Mouse (Mus musculus): ENCODE data around the gene Naa10. TPM values are rescaled to one million over a fixed set of nuclear protein-coding genes. Genes with fewer than 3 reads are reported as not detected.

Gene Naa10
- total RNA-seq (2017), result 130 and 136 TPM in 2 replicates

DNA sequence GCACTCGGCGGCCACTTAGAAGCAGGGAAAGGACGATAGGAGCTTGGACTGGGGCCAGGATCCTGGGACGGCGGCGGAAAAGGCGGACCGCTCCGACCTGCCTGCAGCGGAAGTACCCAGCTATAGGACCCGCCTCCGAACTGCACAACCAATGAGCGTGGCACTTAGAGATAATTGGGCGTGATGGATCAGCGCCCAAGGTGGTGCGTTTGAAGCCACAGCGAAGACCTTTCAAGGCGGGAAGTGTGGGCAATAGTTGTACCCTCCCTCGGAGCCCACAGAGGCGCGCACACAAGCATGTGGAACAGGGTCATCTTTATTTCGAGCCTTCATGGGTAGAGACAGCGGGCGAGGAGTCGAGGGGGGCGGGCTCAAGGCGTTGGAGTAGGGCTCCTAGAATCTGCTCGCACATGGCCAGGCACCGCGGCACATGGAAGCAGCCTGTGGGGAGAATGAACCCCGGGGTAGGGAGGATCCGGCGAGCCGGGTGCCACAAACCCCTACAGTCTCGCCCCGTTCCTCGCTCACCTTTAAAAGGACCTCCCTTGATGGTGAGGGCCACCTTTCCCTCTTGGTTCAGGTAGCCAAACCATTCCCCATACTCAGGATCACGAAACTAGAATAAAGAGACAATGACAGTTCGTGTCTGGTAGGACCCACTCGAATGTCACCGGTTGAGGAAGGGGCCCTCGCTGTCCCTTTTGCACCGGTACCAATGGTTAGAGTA lies at the start of gene Naa10, which contains the start of gene Arhgap4:
TSS of gene Naa10 (minus strand) at position 122 of the 727 bp plus-strand sequence.
TSS of gene Arhgap4 (minus strand) at position 48 of the 727 bp plus-strand sequence.
- peak; percentile 98 for ATAC-seq (replicated peaks in 1 of 2; ENCODE audit: insufficient read depth in 1 of 2, low FRiP score in 2 of 2, low TSS enrichment in 1 of 2, low read depth in 1 of 2, poor library complexity in 2 of 2, severe bottlenecking in 2 of 2)

DNA sequence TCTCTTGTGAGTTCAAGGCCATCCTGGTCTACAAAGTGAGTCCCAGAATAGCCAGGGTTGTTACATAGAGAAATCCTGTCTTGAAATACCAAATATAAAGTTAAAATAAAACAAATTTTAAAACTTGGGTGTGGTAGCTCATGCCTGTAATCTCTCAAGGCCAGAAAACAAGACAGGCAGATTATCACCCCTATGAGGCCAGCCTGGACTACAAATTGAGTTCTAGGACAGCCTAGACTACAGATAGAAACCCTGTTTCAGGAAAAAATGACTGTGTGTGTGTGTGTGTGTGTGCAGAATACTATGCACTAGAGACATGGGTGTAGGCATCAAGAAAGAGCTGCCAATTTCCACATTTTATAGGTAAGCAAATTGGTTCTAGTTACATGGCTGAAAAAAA lies 49.0 kb upstream of the Naa10 start:
- no peak for ATAC-seq (replicated peaks in 1 of 2; ENCODE audit: insufficient read depth in 1 of 2, low FRiP score in 2 of 2, low TSS enrichment in 1 of 2, low read depth in 1 of 2, poor library complexity in 2 of 2, severe bottlenecking in 2 of 2)

DNA sequence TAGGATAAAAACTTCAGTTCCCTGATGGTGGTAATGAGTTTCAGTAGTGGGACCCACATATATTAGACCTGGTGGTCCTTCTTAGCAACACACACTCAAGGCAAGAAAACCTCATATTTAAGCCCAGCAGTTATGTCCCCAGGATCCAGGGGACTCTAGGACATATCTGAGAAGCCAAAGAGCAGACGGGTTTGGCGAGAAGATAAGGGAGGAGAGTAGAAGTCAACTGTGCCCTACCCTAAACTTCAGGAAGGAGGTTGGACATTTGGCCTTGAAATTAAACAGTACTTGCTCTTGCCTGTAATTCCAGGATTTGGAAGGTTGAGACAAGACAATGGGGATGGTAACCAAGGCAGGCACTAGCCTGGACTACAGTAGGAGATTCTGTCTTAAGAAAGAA lies 48.0 kb upstream of the Naa10 start:
- ATAC-seq (replicated peaks in 1 of 2; ENCODE audit: insufficient read depth in 1 of 2, low FRiP score in 2 of 2, low TSS enrichment in 1 of 2, low read depth in 1 of 2, poor library complexity in 2 of 2, severe bottlenecking in 2 of 2), result no peak

DNA sequence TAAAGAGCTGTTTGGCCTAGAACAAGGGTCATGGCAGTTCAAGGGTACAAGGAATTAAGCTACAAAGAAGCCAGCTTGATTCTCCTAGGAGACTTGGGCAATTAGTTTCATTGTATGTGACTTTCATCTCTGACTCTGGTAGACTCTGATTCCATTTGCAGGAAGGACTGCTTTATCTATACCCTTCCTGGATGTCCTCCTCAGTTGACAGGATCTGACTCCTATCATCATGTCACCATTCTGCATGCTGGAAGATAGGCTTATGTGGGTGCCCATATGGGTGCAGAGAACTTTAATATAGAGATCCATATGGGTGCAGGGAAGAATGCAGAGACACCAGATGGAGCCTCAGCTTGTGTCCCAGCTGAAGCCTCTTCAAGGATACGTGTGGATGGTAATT lies 47.4 kb upstream of the Naa10 start:
- no peak for ATAC-seq (replicated peaks in 1 of 2; ENCODE audit: insufficient read depth in 1 of 2, low FRiP score in 2 of 2, low TSS enrichment in 1 of 2, low read depth in 1 of 2, poor library complexity in 2 of 2, severe bottlenecking in 2 of 2)

DNA sequence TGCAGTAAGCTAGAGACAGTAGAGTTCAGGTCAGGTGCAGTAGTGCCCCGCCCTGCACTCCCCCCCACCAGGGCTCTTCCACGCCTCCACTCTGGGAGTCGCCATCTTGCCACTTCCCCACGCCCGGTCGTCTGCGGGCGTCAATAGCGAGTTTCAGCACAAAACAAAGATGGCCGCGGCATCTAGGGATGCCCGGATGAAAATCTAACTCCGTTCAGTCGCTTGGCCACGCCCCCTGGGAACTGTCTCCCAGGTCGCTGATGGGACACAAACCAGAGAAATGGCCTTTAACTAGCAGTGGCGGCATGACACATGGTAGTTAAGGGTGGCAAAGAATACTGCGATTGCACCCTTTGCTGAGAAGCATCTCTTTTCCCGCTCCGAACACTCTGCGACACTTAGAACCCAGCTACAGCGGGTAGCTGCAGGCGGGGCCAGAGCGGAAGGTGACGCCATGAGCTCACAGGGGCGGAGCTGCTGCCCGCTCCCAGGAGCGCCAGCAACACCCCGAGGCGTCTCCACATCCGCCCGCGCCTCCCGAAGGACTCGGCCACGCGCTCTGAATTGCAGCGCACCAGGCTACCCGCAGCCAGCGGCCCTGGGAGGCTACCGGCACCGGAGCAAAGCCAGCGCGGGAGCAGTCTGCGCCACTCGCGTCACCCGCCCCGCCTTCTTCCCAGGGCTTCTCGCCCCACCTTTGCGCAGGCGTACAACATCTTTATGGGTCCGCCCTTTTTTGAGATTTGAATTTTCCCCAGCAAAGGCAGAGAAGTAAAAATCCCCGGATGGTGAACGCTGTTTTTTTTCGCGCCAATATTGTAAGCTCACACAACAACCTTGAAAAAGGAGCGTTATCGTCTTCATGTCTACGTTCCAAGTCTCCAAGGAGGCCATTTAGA lies 45.7 kb upstream of the Naa10 start:
- ATAC-seq (replicated peaks in 1 of 2; ENCODE audit: insufficient read depth in 1 of 2, low FRiP score in 2 of 2, low TSS enrichment in 1 of 2, low read depth in 1 of 2, poor library complexity in 2 of 2, severe bottlenecking in 2 of 2), result peak; percentile 63 to 73

DNA sequence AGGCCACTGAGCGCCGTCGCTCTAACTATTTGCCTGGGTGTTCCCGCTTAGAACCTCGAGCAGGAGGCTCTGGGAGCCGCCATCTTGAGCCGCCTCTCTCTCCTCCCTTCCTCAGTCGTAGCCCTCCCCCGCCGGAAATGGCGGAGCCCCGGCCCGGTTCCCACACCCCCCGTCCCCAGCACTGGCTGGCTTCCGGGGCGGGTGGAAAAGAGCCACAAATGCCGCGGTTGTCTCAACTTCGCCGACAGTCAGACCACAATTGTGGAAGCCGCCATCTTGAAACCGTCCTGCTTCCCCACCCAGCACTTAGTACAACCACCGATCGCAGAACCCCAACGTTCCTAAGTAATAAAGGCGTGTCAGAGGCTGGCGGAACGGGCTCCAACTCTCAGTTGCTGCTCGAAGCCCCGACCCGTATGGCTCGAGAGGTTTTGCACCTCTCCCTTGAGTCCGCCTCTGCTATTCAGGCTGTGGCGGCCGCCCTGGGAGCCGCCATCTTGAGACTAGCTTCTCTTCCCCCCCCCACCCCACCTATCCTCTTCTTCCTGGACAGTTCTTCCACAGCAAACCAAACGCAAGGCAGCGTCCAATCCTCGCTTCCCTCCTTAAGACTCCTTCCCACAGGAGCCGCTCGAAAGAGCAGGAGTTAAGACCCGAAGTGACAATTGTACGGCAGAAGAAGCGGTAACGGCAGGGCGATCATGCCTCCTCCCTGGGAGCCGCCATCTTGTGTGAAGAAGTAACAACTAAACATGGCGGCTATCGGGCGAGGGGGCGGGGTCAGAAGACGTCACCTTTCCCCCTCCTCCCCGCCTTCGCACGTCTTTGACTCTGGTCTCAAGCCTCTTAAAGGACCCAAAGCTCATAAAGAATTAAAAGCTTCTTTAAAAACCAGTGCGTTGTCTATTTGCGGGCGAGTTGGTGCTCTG lies 44.8 kb upstream of the Naa10 start, which contains the start of gene Hcfc1:
TSS of gene Hcfc1 (minus strand) at position 110 of the 929 bp plus-strand sequence.
- peak; percentile 38 to 57 for ATAC-seq (replicated peaks in 1 of 2; ENCODE audit: insufficient read depth in 1 of 2, low FRiP score in 2 of 2, low TSS enrichment in 1 of 2, low read depth in 1 of 2, poor library complexity in 2 of 2, severe bottlenecking in 2 of 2)

DNA sequence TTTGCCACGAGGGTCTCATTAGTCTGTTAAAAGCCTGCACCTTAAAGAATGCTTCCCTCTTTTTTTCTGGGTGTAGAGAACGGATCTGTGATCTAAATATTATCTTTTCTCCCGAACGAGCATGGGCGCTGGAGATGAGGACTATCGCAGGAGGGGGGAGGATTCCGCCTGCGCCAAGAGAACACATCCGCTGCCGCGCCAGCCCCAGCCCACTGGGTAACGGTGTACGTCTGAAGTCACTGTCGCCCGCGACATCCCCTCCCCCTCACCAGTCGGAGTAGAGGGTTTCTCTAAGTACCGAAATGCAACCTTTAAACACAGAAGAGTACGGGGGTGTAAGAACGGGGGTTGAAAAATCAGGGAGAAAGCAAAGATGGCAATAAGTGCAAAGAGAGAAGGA lies 43.6 kb upstream of the Naa10 start:
- ATAC-seq (replicated peaks in 1 of 2; ENCODE audit: insufficient read depth in 1 of 2, low FRiP score in 2 of 2, low TSS enrichment in 1 of 2, low read depth in 1 of 2, poor library complexity in 2 of 2, severe bottlenecking in 2 of 2), result no peak

DNA sequence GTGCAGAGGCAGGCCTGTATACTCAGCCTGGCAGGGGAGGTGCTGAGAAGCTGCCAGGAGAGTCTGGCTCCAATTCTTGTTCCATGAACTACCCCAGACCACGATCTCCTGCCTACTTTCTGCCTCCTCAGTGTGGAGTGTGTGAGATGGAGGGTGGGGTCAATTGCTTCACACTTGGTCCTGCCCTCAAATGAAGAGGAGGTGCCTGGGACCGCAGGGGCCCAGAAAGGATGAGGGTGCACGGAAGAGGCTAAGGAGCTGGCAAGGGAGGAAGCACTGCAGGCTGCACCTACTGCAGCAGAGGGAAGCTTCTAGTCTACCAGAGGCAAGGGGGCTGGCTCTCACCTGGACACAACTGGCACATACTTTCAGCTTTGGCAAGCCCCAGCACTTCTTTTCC lies 42.6 kb upstream of the Naa10 start:
- peak; percentile 50 to 56 for ATAC-seq (replicated peaks in 1 of 2; ENCODE audit: insufficient read depth in 1 of 2, low FRiP score in 2 of 2, low TSS enrichment in 1 of 2, low read depth in 1 of 2, poor library complexity in 2 of 2, severe bottlenecking in 2 of 2)

DNA sequence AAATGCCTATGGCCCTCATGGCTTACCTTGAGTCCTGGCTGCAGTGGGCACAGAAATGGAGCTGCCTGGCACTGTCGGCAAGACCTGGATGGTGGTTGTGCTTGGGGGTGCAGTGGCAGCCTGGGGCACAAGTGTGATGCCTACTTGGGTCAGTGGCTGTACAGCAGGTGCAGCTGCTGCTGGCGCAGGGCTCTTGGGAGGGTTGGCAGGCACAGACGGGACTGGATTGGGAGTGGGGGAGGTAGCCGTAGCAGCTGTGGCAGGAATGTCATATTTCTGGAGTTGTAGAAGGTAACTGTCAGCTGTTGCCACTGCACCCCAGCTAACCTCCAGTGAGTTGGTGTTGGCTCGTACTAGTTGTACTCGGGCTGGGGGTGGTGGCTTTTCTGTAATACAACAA lies 33.2 kb upstream of the Naa10 start:
- no peak for ATAC-seq (replicated peaks in 1 of 2; ENCODE audit: insufficient read depth in 1 of 2, low FRiP score in 2 of 2, low TSS enrichment in 1 of 2, low read depth in 1 of 2, poor library complexity in 2 of 2, severe bottlenecking in 2 of 2)

DNA sequence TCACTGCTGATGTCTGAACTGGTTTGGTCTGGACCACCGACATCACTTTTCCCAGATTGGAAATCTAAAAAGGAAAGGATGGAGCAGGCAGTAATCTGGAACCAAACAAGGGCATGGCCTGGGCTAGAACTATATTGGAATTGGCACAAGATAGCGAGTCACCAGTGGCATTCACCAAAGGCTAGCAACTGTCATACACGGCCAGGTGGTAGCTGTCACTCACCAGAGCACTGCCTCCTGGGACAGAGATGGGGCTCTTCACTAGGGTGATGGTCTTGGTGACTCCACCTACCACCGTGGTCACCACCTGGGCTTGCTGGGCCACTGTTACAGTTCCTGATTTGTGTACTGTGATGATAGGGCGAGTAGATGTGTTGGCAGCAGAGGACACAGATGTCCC lies 30.9 kb upstream of the Naa10 start:
- ATAC-seq (replicated peaks in 1 of 2; ENCODE audit: insufficient read depth in 1 of 2, low FRiP score in 2 of 2, low TSS enrichment in 1 of 2, low read depth in 1 of 2, poor library complexity in 2 of 2, severe bottlenecking in 2 of 2), result no peak

DNA sequence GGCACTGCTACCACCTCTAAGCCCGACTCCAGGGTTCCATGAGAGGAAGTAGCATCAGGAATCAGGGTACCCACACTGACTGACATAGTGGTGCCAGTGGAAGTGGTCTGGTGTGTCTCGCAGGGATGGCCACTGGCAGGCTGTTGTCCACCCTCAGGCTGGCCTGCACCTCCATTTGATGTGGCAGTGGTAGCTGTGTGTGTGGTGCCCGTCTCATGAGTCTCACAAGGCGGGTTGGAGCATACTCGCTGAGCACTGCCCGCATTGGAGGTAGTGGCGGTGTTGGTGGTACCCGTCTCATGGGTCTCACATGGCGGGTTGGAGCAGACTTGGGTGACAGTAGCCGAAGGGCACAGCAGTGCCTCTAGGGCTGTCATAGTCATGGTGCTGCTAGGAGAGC lies 27.6 kb upstream of the Naa10 start:
- ATAC-seq (replicated peaks in 1 of 2; ENCODE audit: insufficient read depth in 1 of 2, low FRiP score in 2 of 2, low TSS enrichment in 1 of 2, low read depth in 1 of 2, poor library complexity in 2 of 2, severe bottlenecking in 2 of 2), result no peak

DNA sequence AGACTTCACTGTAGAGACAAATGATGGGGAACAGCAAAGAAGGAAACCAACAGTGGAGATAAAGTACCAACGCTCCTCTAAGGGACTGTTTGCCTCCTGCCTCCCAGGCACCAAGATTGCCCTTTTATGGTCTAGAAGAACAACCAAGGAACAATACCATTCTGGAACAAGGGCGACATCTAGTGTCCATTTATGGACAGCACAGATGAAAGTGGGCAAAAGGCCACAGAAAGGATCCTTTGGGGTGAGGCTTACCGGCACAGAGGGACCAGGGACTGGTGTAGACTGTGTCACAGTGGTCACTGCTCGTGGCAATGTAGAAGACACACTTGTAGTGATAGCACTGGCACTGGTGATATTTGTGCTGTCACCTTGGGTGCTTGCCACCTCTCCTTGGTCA lies 26.9 kb upstream of the Naa10 start:
- ATAC-seq (replicated peaks in 1 of 2; ENCODE audit: insufficient read depth in 1 of 2, low FRiP score in 2 of 2, low TSS enrichment in 1 of 2, low read depth in 1 of 2, poor library complexity in 2 of 2, severe bottlenecking in 2 of 2), result peak in 1 of 2 experiments; percentile 76; a peak in 2 of 4 replicates

DNA sequence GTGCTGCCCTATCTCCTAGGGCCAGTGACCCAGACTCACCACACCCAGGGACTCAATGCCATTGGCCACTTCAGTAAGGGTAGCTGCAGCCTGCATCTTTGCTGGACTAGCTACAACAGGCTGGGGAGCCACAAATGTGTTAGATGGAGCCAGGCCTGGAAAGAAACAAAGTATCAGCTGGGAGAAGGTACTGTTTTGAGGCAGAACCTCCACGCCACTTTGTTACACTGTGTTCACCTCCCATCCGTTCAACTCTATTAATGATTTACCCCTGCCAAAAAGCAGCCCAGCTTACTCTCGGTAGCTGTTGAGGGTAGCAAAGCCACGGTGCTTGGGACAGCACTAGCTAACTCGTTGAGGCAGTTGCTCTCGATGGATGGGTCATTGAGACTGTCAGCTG lies 25.2 kb upstream of the Naa10 start:
- ATAC-seq (replicated peaks in 1 of 2; ENCODE audit: insufficient read depth in 1 of 2, low FRiP score in 2 of 2, low TSS enrichment in 1 of 2, low read depth in 1 of 2, poor library complexity in 2 of 2, severe bottlenecking in 2 of 2), result no peak

DNA sequence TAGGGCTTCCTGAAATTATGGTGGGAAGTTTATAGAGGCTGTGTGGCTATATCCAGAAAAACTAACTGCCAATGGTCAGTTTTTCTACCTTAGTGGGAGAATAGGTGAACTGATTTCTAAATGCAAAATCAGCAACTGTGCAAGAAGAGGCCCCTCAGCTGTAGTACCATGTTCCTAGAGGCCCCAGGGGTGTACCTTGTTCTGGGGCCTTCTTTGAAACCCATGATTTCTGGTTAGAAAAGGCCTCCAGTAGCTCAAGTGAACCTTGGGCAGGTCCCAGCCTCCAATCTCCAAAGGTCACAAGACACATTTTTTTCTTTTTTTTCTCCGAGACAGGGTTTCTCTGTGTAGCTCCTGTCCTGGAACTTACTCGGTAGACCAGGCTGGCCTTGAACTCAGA lies 20.6 kb upstream of the Naa10 start:
- ATAC-seq (replicated peaks in 1 of 2; ENCODE audit: insufficient read depth in 1 of 2, low FRiP score in 2 of 2, low TSS enrichment in 1 of 2, low read depth in 1 of 2, poor library complexity in 2 of 2, severe bottlenecking in 2 of 2), result no peak

DNA sequence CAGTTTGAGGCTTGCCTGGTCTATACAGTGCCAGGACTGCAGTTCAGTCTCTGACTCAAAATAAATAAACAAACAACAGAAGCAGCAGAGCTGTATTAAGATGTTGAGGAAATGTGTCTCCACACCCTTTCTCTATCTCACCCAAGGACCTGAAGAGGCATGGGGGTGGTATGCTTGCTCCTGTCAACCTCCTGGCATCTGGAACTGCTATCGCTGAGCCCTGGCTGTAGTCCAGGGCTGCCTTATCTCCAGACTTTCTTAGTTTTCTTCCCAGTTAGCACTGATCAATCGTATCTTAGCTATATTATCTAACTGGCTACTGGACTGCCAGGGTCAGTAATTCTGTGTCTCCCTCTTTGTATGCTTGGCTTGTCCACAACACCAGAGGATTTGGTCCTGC lies 20.1 kb upstream of the Naa10 start:
- no peak for ATAC-seq (replicated peaks in 1 of 2; ENCODE audit: insufficient read depth in 1 of 2, low FRiP score in 2 of 2, low TSS enrichment in 1 of 2, low read depth in 1 of 2, poor library complexity in 2 of 2, severe bottlenecking in 2 of 2)

DNA sequence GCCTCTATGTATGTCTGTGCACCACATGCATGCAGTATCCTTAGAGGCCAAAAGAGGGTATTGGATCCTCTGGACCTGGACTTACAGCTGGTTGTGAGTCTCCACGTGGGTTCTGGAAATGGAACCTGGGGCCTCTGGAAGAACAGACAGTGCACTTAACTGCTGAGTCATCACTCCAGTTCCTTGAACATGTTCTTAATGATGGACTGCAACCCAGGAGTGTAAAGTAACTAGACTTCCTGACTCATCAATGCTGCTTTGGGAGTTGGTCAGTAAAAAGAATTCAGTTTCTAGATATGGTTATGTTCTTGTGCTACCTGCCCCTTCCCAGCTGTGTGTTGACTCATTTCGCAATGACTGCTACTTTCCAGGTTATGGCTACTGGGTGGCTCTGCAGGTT lies 10.1 kb upstream of the Naa10 start:
- no peak for ATAC-seq (replicated peaks in 1 of 2; ENCODE audit: insufficient read depth in 1 of 2, low FRiP score in 2 of 2, low TSS enrichment in 1 of 2, low read depth in 1 of 2, poor library complexity in 2 of 2, severe bottlenecking in 2 of 2)

DNA sequence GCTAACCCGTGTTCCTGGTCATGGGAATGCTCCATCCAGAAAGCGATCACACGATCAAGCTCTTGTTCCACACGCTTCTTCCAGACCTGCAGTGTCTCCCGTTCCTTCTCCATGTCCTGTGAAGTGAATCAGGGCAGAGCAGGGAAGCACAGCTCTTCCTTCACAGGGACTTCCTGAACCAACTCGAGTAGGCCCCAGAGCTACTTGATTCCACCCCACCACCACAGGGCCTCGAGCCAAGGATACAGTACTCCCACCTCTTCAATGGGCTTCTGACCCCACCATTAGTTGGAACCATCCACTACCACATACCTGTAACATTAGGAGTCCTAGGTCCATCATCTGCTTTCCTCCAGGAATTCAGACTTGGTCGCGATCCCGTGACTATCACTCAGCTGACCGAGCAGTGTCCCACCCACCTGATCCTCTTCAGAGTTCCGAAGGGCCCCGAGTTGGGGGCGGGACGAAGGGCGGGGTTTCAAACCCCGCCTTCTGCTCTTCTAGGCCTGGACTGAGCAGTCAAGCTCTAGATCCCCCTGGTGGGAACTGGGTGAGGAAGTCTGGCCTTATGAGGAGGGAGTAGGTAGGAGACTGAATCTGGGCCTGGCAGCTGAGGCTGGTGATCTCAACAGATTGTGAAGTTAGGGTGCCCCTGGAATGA lies 8.8 kb upstream of the Naa10 start, which contains the start of gene Renbp:
TSS of gene Renbp (minus strand) at position 449 of the 661 bp plus-strand sequence.
- peak; percentile 87 to 95 for ATAC-seq (replicated peaks in 1 of 2; ENCODE audit: insufficient read depth in 1 of 2, low FRiP score in 2 of 2, low TSS enrichment in 1 of 2, low read depth in 1 of 2, poor library complexity in 2 of 2, severe bottlenecking in 2 of 2)

Measured in hematopoietic stem cell, adult 5-6 weeks (primary cell).